Comparison of ENCODE assay signal across 10 mouse cellular contexts in genomic region chr12:85747343-85747742, GRCm38 (mm10). TPM values are rescaled to one million over a fixed set of nuclear protein-coding genes. Genes with fewer than 3 reads are reported as not detected.
DNase-seq lines count a peak whose midpoint lies in the region; ATAC-seq and TF ChIP-seq lines count a peak whose summit lies in the region.
"Had no signal": no experiment of that assay in that cellular context is flagged by ENCODE, and none has a peak within 500 bp of the region (broad histone marks: within the 10 kb centered on the region; RNA-seq: fewer than 3 reads in every experiment).

No protein-coding gene starts in this region.

- no peak for TF ChIP-seq CTCF in testis, adult 2 months (IDR thresholded peaks at IDR 0.05; ENCODE audit: control insufficient read depth, insufficient read depth, insufficient replicate concordance, low read depth, low read length)

- no peak for ATAC-seq in hindbrain, embryonic 12.5 days (ENCODE audit: low FRiP score)
- no peak for ATAC-seq in hindbrain, embryonic 11.5 days (ENCODE audit: low FRiP score)
- no peak for ATAC-seq in liver, embryonic 15.5 days (ENCODE audit: insufficient read depth)

- no peaks in the 10 kb centered on the region for H3K9me3 ChIP-seq in hindbrain, embryonic 12.5 days (replicated peaks)
- no peaks in the 10 kb centered on the region for H3K9me3 ChIP-seq in hindbrain, embryonic 11.5 days (ENCODE audit: control insufficient read depth, low read length)
- no peaks in the 10 kb centered on the region for H3K9me3 ChIP-seq in liver, embryonic 15.5 days (replicated peaks)

- DNase-seq in hindbrain, embryonic 11.5 days (ENCODE audit: low spot score), result no peak
- no peak for DNase-seq in testis, postnatal 14 days (ENCODE audit: low spot score)
- no peak for DNase-seq in adrenal gland, postnatal 4 days (ENCODE audit: low spot score in 2 of 2)
- DNase-seq in cerebellum, adult 11-12 months, result no peak
- DNase-seq in thymus, postnatal 4 days, result no peak
- DNase-seq: gastrocnemius, postnatal 36 days; right cerebral cortex, postnatal 4 days had no signal

- peaks cover 11% of the 10 kb centered on the region for H3K4me1 ChIP-seq in hindbrain, embryonic 12.5 days
- peaks cover 3% of the 10 kb centered on the region; the same call in 1 of the 2 replicates for H3K4me1 ChIP-seq in hindbrain, embryonic 11.5 days (replicated peaks; ENCODE audit: control insufficient read depth, insufficient read depth, low read length)
- no peaks in the 10 kb centered on the region; the same call in 1 of the 2 replicates for H3K4me1 ChIP-seq in testis, adult 2 months (ENCODE audit: control insufficient read depth, insufficient read depth, low read length)
- H3K4me1 ChIP-seq in liver, embryonic 15.5 days (replicated peaks), result no peaks in the 10 kb centered on the region

- H3K27ac ChIP-seq in hindbrain, embryonic 12.5 days, result no peak overlapping the region
- H3K27ac ChIP-seq in hindbrain, embryonic 11.5 days (ENCODE audit: low read depth, low read length), result no peak overlapping the region
- H3K27ac ChIP-seq in testis, adult 2 months (ENCODE audit: control insufficient read depth, insufficient read depth, low read depth, low read length), result no peak overlapping the region
- no peak overlapping the region for H3K27ac ChIP-seq in liver, embryonic 15.5 days (replicated peaks)

- no peaks in the 10 kb centered on the region for H3K36me3 ChIP-seq in hindbrain, embryonic 12.5 days
- no peaks in the 10 kb centered on the region for H3K36me3 ChIP-seq in hindbrain, embryonic 11.5 days (ENCODE audit: control insufficient read depth, insufficient read depth, low read length)
- H3K36me3 ChIP-seq in testis, adult 2 months (ENCODE audit: control insufficient read depth, insufficient read depth, low read length), result no peaks in the 10 kb centered on the region
- no peaks in the 10 kb centered on the region for H3K36me3 ChIP-seq in liver, embryonic 15.5 days (replicated peaks)

- no peak overlapping the region for H3K4me2 ChIP-seq in hindbrain, embryonic 12.5 days (replicated peaks)
- H3K4me2 ChIP-seq in hindbrain, embryonic 11.5 days (replicated peaks; ENCODE audit: low read depth, low read length), result no peak overlapping the region
- H3K4me2 ChIP-seq in liver, embryonic 15.5 days, result peak overlapping the region; percentile 71

- 0 out of 2 replicates have a peak overlapping the region, but pooled peaks have one; percentile 41 for H3K4me3 ChIP-seq in hindbrain, embryonic 12.5 days
- H3K4me3 ChIP-seq in hindbrain, embryonic 11.5 days (ENCODE audit: low read depth, low read length), result no peak overlapping the region
- peak overlapping the region; percentile 87 for H3K4me3 ChIP-seq in testis, adult 2 months (ENCODE audit: control insufficient read depth, low read depth, low read length)
- peak overlapping the region; percentile 46 for H3K4me3 ChIP-seq in liver, embryonic 15.5 days (replicated peaks)

- H3K9ac ChIP-seq in hindbrain, embryonic 12.5 days, result no peak overlapping the region
- no peak overlapping the region for H3K9ac ChIP-seq in hindbrain, embryonic 11.5 days (ENCODE audit: low read depth, low read length)
- H3K9ac ChIP-seq in liver, embryonic 15.5 days, result no peak overlapping the region

- WGBS in hindbrain, embryonic 12.5 days, result 90% methylated on average over 10 of the region's 10 CpGs
- 91% methylated on average over 10 of the region's 10 CpGs for WGBS in hindbrain, embryonic 11.5 days
- WGBS in liver, embryonic 15.5 days (ENCODE audit: insufficient replicate concordance), result 63% methylated on average over 10 of the region's 10 CpGs

- no peak; the same call in 1 of the 2 replicates for TF ChIP-seq POLR2A in testis, adult 2 months (IDR thresholded peaks at IDR 0.05; ENCODE audit: control insufficient read depth, low read depth, low read length)

- peaks cover 19% of the 10 kb centered on the region for H3K27me3 ChIP-seq in hindbrain, embryonic 12.5 days
- H3K27me3 ChIP-seq in hindbrain, embryonic 11.5 days (ENCODE audit: control insufficient read depth, insufficient read depth, low read length), result peaks cover 3% of the 10 kb centered on the region; the same call in 1 of the 2 replicates
- peaks cover 3% of the 10 kb centered on the region; the same call in 1 of the 2 replicates for H3K27me3 ChIP-seq in testis, adult 2 months (ENCODE audit: control insufficient read depth, insufficient read depth, low read length)
- H3K27me3 ChIP-seq in liver, embryonic 15.5 days, result peaks cover 23% of the 10 kb centered on the region

RNA-seq across cellular contexts. Expression of gene Flvcr2, which starts 1.0 kb away (rescaled TPM):
- polyA plus RNA-seq in hindbrain, embryonic 12.5 days (2016; fragmentation: Nextera tagmentation; extraction: Ambion mirVana), result 2.6 and 3.4 TPM in 2 replicates
- polyA plus RNA-seq in hindbrain, embryonic 11.5 days (2014; fragmentation: Nextera tagmentation; extraction: Ambion mirVana), result 1.3 TPM in 2 replicates
- 55.7 and 59.5 TPM in 2 replicates for polyA plus RNA-seq in testis, adult 2 months (2012; rRNA removed)
- 7.2 and 7.8 TPM in 2 replicates for polyA plus RNA-seq in liver, embryonic 15.5 days (2015; fragmentation: Nextera tagmentation; extraction: Ambion mirVana)
- 1 to 10 TPM; 6.3 to 7.3 TPM for total RNA-seq in adrenal gland, postnatal 4 days (2021)
